Mouse (Mus musculus): Measurements from ENCODE around the gene Prokr1. TPM values are rescaled to one million over a fixed set of nuclear protein-coding genes. Genes with fewer than 3 reads are reported as not detected.
"Not testable (repeated sequence)": the region's sequence is repeated elsewhere in the genome, so short reads cannot be mapped to it uniquely, and the experiment has no call there.

Prokr1 gene
- 2.5 and 3.1 TPM in 2 replicates for total RNA-seq (2014; rRNA removed)
- polyA plus RNA-seq (2015; fragmentation: Nextera tagmentation; extraction: Ambion mirVana) = 1.1 and 1.6 TPM in 2 replicates

DNA sequence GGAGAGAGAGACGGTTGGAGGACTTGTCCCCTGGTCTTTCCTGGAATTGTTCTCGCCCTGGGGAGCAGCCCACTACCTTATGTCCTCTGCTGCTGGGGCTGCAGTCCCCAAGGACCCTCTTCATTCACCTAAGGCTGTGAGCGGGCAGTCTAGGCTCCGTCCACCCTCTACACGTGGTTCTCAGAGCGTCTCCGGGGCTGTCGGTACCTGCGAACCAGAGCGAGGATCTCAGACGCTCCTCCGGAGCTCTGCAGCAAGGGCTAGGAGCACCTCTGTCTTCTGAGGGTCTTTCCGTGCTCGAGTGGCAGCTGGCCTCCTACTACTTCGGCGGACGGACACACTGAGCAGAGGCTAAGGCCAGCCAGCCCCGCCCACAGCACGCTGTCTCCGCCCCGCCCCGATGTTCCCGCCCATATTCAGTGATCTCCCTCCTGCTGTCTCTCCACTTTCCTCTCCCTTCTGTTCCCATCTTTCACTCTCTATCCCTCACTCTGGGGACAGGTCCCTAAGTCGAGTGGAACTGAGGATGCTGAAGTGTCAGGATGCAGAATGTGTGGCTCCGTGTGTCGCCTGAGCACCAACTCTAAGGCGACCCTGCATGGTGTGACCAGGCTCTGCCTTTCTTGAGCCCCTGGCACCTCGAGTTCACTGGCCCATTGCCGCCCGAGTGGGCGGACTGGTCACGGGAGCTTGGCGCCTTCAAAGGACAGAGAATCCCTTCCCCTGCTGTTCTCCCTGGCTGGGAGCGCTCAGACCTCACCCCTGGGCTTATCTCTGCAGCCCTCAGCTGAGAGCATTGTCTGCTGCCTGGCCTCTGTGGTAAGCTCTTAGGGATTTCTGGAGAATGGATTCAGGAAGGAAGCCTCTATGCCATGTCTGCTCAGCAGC is at the start of gene Prokr1:
Gene Prokr1, minus strand, starts transcription at position 350 of the 888 bp plus-strand sequence.
- H3K4me3 ChIP-seq (ENCODE audit: low read depth, low read length) = peak within 1 kb of the TSS; percentile 51
- DNase-seq (peak; percentile 40), ATAC-seq (peak; percentile 74)
- no peaks in the 10 kb centered on the region for H3K9me3 ChIP-seq (ENCODE audit: low read length)
- no peaks in the 10 kb centered on the region for H3K36me3 ChIP-seq (ENCODE audit: insufficient read depth)
- 2% methylated on average over 34 of the region's 34 CpGs for WGBS
- H3K4me1 ChIP-seq (ENCODE audit: insufficient read depth) = peaks cover 4% of the 10 kb centered on the region; the same call in 1 of the 2 replicates
- H3K4me2 ChIP-seq (ENCODE audit: low read depth) = peak within 1 kb of the TSS; percentile 93
- H3K27ac ChIP-seq (ENCODE audit: low read depth, low read length) = no peak within 1 kb of the TSS
- H3K9ac ChIP-seq = peak within 1 kb of the TSS; percentile 51
- H3K27me3 ChIP-seq (ENCODE audit: insufficient read depth, low read length) = no peaks in the 10 kb centered on the region
- TF ChIP-seq CTCF (IDR thresholded peaks at IDR 0.05; ENCODE audit: low read depth) = no peak

DNA sequence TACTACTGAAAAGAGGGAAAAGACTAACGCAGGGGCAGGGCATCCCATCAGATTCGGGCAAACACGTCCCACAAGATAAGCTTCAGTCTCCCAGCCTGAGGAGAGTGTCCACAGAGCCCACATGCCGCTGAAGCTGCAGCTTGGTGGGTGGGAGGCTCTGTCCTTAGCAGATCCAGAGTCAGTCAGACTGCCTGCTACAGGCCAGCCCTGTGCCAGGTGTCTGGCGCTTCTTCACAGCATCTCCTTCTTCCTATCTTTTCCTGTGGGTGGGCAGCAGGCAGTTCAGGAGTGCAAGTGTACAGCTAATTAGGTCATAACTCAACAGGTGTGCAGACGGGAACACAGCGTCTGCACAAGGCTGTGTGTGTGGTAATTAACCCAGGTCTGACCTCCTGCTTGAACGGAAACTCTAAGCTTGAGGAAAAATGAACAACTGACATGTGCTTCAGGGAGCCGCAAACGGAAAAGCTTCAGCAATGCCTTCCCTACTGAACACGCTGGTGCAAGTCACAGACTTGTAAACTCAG is 47.7 kb upstream of the Prokr1 start:
- Histone ChIP-seq H3K9ac (no peak overlapping the region), H3K27ac (ENCODE audit: low read depth, low read length) (no peak overlapping the region), H3K27me3 (ENCODE audit: insufficient read depth, low read length) (no peaks in the 10 kb centered on the region), H3K4me1 (ENCODE audit: insufficient read depth) (no peaks in the 10 kb centered on the region), H3K36me3 (ENCODE audit: insufficient read depth) (no peaks in the 10 kb centered on the region; the same call in 1 of the 2 replicates), H3K4me2 (ENCODE audit: low read depth) (no peak overlapping the region), H3K9me3 (ENCODE audit: low read length) (no peaks in the 10 kb centered on the region), H3K4me3 (ENCODE audit: low read depth, low read length) (no peak overlapping the region)
- ATAC-seq (no peak), DNase-seq (no peak)
- TF ChIP-seq CTCF (IDR thresholded peaks at IDR 0.05; ENCODE audit: low read depth) = no peak
- 63% methylated on average over 11 of the region's 11 CpGs for WGBS

DNA sequence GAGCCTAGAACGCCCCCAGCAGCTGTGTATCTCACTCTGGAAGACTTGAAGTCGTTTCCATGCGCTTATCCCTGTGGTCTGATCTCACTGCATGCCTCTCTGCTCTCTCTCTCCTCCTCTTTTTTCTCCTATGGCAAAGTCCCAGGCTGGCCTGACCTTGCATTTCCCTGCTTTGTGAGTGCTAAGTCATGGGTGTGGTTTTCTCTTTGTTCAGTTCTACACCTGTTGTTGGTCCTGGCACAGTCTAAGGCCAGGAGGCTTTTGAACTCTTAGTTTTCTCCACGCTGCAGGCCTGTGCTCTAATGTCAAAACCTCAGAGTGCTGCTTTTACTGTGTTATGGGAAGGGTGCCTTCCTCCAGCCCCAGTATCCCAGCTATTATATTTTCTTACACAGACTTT is 41.6 kb upstream of the Prokr1 start:
- H3K9ac ChIP-seq = no peak overlapping the region
- WGBS = 73% methylated on average over 4 of the region's 4 CpGs
- H3K4me1 ChIP-seq (ENCODE audit: insufficient read depth) = no peaks in the 10 kb centered on the region
- H3K4me2 ChIP-seq (ENCODE audit: low read depth) = no peak overlapping the region
- TF ChIP-seq CTCF (IDR thresholded peaks at IDR 0.05; ENCODE audit: low read depth) = no peak
- DNase-seq (no peak), ATAC-seq (no peak)
- H3K4me3 ChIP-seq (ENCODE audit: low read depth, low read length) = no peak overlapping the region
- H3K27me3 ChIP-seq (ENCODE audit: insufficient read depth, low read length) = no peaks in the 10 kb centered on the region
- H3K9me3 ChIP-seq (ENCODE audit: low read length) = no peaks in the 10 kb centered on the region
- H3K36me3 ChIP-seq (ENCODE audit: insufficient read depth) = no peaks in the 10 kb centered on the region
- no peak overlapping the region for H3K27ac ChIP-seq (ENCODE audit: low read depth, low read length)

DNA sequence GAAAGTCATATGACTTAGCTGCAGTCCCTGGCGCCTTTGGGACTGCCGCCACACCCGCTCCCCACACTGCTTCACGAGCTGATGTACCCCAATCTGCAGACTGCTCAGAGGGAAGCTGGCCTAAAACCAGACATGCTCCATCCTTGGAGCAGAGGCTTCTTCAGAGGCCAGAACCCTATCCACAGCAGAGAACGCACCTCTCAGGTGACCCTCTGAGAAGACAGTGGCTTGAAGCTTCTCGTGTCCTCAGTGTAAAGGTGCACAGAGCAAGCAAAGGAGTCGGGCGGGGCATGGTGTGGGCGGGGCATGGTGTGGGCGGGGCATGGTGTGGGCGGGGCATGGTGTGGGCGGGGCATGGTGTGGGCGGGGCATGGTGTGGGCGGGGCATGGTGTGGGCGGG is 38.4 kb upstream of the Prokr1 start:
- H3K36me3 ChIP-seq (ENCODE audit: insufficient read depth); DNase-seq: not testable (repeated sequence)

DNA sequence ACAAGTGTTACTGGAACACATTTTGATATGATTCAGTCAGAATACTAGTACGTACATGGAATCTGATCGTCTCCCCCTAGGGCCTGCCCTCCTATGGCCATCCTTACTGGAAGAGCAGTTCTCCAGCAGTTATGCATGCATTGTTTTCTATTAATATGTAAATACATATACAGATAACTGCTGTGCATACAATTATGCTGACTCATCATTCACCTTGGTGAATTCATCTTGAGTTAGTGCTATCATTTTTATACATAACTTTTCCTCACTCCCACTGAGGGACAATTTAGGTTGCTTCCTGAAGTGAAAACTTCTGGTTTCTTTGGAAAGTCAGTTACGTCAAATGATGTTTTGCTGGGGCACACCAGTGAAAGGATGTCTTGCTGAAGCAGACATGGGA is 32.6 kb upstream of the Prokr1 start:
- DNase-seq = no peak
- WGBS = 95% methylated on average over 3 of the region's 3 CpGs
- Histone ChIP-seq H3K4me2 (ENCODE audit: low read depth) (no peak overlapping the region), H3K27ac (ENCODE audit: low read depth, low read length) (no peak overlapping the region), H3K36me3 (ENCODE audit: insufficient read depth) (no peaks in the 10 kb centered on the region), H3K27me3 (ENCODE audit: insufficient read depth, low read length) (no peaks in the 10 kb centered on the region), H3K4me3 (ENCODE audit: low read depth, low read length) (no peak overlapping the region), H3K9me3 (ENCODE audit: low read length) (no peaks in the 10 kb centered on the region), H3K4me1 (ENCODE audit: insufficient read depth) (no peaks in the 10 kb centered on the region), H3K9ac (no peak overlapping the region)
- TF ChIP-seq CTCF (IDR thresholded peaks at IDR 0.05; ENCODE audit: low read depth) = no peak
- ATAC-seq = no peak

More for the DNA sequence above, 38.4 kb upstream of the Prokr1 start:
- H3K27ac ChIP-seq (ENCODE audit: low read depth, low read length); H3K4me1 ChIP-seq (ENCODE audit: insufficient read depth); H3K9me3 ChIP-seq (ENCODE audit: low read length); H3K4me3 ChIP-seq (ENCODE audit: low read depth, low read length); H3K27me3 ChIP-seq (ENCODE audit: insufficient read depth, low read length); H3K4me2 ChIP-seq (ENCODE audit: low read depth); ATAC-seq; H3K9ac ChIP-seq: not testable (repeated sequence)
- WGBS = 81% methylated on average over 14 of the region's 15 CpGs

DNA sequence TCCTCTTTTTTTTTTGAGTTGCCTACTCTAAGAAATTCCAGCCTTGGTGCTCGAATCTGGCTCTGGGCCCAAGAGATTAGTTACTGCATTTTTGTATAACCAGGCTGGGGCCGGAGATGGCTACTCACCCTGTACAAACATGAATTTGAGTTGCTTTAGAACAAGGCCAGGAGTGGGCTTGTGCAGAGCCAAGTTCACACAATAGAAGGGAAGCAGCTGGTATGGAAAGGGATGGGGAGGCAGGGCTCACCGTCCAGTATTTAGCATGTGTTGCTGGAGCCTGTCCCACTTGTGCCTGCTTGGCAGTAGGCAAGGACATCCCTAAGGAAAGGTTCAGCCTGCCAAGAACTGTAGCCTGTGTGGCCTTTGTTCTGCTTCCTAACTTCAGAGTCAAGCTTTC is 30.7 kb upstream of the Prokr1 start:
- no peak for TF ChIP-seq CTCF (IDR thresholded peaks at IDR 0.05; ENCODE audit: low read depth)
- no peak overlapping the region for H3K4me2 ChIP-seq (ENCODE audit: low read depth)
- H3K9ac ChIP-seq = no peak overlapping the region
- H3K36me3 ChIP-seq (ENCODE audit: insufficient read depth) = no peaks in the 10 kb centered on the region
- ATAC-seq = peak; percentile 71
- peak; percentile 42 for DNase-seq
- H3K27ac ChIP-seq (ENCODE audit: low read depth, low read length) = no peak overlapping the region
- H3K9me3 ChIP-seq (ENCODE audit: low read length) = no peaks in the 10 kb centered on the region
- H3K4me1 ChIP-seq (ENCODE audit: insufficient read depth) = no peaks in the 10 kb centered on the region
- H3K27me3 ChIP-seq (ENCODE audit: insufficient read depth, low read length) = no peaks in the 10 kb centered on the region
- whole genome bisulfite sequencing = 24% methylated on average over 3 of the region's 3 CpGs
- H3K4me3 ChIP-seq (ENCODE audit: low read depth, low read length) = no peak overlapping the region

DNA sequence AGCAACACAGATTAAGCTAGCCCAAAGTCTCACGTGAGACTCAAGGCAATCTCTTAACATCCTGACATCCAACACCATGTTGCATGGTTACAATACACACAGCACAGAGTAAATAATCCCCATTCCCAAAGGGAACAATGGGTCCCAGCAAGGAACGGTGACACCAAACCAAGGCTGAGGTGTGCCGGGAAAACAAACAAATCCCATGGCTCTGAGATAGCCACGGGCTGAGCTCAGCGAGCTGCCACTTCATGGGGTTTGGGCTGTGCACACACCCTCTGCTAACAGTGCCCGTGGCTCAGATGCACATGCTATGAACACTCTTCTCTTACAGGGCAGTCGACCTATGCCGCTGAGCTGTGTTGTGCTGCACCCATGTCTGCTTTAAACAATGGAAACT is 27.5 kb upstream of the Prokr1 start:
- Histone ChIP-seq H3K36me3 (ENCODE audit: insufficient read depth) (no peaks in the 10 kb centered on the region), H3K9me3 (ENCODE audit: low read length) (no peaks in the 10 kb centered on the region), H3K4me1 (ENCODE audit: insufficient read depth) (no peaks in the 10 kb centered on the region), H3K4me2 (ENCODE audit: low read depth) (no peak overlapping the region), H3K27ac (ENCODE audit: low read depth, low read length) (no peak overlapping the region), H3K27me3 (ENCODE audit: insufficient read depth, low read length) (no peaks in the 10 kb centered on the region), H3K9ac (no peak overlapping the region), H3K4me3 (ENCODE audit: low read depth, low read length) (no peak overlapping the region)
- no peak for ATAC-seq
- DNase-seq = no peak
- 72% methylated on average over 8 of the region's 8 CpGs for WGBS
- no peak for TF ChIP-seq CTCF (IDR thresholded peaks at IDR 0.05; ENCODE audit: low read depth)
